Mouse (Mus musculus): Measurements from ENCODE around the gene Gm12248.

DNA sequence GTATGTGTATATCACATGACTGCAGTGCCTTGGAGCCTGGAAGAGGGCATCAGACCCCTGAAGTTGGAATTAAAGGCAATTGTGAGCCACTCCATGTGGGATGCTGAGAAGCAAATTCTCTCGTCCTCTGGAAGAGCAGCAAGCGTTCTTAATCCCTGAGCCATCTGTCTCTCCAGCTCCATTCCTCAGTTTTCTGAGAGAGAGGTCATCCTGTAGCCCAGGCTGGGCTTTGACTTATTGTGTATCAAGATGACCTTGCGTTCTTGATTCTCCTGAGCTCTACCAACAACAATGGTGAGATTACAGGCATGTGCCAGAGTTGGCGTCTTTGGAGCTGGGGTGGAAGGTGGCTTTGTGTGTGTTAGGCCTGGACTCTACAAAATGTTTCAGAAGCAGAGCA lies 1.8 kb upstream of the Gm12248 start:
- no peak for TF ChIP-seq CTCF (IDR thresholded peaks at IDR 0.05; ENCODE audit: low read depth, low read length)
- TF ChIP-seq POLR2AphosphoS5 (IDR thresholded peaks at IDR 0.05; ENCODE audit: insufficient replicate concordance, low read depth, low read length) = no peak
- TF ChIP-seq GATA1 (IDR thresholded peaks at IDR 0.05; ENCODE audit: borderline replicate concordance, low read length) = no peak
- no peak for TF ChIP-seq TAL1 (conservative IDR thresholded peaks at IDR 0.05; ENCODE audit: low read depth, low read length)

All from G1E (cell line).